Mouse (Mus musculus) T-helper 17 cell (primary cell): ENCODE measurements around the gene Mtrf1.
"Not testable (repeated sequence)": the region's sequence is repeated elsewhere in the genome, so short reads cannot be mapped to it uniquely, and the experiment has no call there.

Source experiments
- in situ Hi-C, 2 experiments: fragments of 300-600 bp; cut with MboI, MseI; formaldehyde crosslinking; loops; 1 replicate in 1 of 2; 2 replicates in 1 of 2; pipeline ENCODE4 v1.15.1; 2025; ENCODE audit warnings: high pct_unique_total_duplicates in 2 of 2

Mtrf1 gene

DNA sequence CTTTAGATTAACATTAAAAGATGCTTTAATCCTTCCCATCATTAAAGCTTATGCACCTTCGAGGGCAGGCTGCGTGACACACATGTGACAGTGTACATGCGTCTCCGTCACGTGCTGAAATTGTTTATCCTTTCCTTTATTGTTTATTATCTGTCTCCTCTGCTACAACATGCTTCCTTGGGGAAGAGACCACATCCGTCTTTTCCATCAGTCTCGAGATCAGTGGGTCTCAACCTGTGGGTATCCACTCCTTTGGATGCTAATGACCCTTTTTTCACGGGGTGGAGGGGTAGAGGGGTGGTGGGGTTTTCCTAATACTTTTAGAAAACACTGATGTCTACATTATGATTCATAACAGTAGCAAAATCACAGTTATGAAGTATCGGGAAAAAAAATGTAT lies 47.0 kb downstream of the Mtrf1 start:
- in situ Hi-C loops = no loop called here

DNA sequence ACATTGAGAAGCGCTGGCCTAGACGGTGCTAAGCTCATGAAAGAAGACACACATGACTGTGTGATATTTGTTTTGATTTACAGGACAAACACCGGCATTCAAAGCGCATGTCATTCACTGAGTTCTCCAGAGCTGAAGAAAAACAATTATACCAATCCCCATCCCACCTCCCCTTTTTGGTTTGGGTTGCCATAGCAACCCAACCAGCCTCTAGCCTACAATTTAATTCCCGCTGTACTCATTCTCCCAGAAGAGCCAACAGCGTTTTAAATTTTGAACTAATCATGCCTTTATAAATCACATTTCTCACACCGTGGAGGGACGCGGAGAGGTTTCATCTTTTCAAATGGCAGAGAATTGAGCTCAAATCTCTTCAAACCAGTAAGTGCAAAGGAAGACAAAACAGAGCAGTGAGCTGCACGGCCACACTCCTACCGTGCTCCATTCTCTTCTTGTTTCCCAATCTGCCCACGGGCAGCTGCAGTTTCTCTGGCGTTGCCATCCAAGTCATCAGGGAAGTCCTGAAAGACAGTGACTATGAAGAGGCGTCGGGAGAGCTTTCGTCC lies 47.6 kb downstream of the Mtrf1 start:
- in situ Hi-C loops = no loop called here

DNA sequence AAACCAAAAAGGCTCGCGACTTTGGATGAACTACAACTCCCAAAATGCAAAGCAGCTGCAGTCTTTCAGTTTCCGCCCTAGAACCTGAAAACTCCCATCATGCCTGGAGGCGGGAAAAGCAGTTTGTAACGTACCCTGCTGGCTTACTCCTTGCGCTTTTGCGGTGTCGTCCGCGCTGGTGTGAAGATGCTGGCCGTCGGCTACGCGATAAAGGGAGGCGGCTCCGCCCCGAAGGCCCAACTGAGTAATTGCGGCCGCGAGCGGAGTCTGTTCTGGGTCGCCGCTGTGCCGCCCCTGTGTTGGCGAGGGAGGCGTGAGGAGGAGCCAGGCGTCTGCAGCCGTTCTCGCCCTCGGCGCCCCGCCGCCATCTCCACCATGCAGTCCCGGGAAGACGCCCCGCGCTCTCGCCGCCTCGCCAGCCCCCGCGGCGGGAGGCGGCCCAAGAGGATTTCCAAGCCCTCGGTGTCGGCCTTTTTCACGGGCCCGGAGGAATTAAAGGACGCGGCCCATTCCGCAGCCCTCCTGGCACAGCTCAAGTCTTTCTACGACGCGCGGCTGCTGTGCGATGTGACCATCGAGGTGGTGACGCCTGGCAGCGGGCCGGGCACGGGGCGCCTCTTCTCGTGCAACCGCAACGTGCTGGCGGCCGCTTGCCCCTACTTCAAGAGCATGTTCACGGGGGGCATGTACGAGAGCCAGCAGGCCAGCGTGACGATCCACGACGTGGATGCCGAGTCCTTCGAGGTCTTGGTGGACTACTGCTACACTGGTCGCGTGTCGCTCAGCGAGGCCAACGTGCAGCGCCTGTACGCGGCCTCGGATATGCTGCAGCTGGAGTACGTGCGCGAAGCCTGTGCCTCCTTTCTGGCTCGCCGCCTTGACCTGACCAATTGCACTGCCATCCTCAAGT lies 54.4 kb downstream of the Mtrf1 start, which contains the start of gene Kbtbd6:
TSS of gene Kbtbd6 (plus strand) at position 155 of the 910 bp plus-strand sequence.
- in situ Hi-C loops = not testable (repeated sequence)

DNA sequence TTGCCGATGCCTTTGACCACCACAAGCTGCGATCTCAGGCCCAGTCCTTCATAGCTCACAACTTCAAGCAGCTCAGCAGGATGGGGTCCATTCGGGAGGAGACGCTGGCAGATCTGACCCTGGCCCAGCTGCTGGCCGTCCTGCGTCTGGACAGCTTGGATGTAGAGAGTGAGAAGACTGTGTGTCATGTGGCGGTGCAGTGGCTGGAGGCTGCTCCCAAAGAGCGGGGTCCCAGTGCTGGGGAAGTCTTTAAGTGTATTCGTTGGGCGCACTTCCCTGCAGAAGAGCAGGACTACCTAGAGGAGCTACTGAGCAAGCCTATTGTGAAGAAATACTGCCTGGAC lies 55.0 kb downstream of the Mtrf1 start:
- in situ Hi-C loops = not testable (repeated sequence)

DNA sequence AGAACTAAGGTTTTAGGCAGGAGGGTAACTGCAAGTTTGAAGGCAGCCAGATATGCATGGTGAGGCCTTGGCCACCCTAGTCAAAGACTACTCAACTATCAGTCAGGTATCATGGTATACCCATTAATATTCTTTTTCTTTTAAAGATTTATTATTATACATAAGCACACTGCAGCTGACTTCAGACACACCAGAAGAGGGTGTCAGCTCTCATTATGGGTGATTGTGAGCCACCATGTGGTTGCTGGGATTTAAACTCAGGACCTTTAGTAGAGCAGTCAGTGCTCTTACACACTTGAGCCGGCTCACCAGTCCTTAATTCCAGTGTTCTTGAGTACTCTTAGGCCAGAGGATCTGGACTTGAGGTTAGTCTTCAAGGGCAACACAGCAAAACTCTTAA lies 62.8 kb downstream of the Mtrf1 start:
- in situ Hi-C loops = no loop called here

DNA sequence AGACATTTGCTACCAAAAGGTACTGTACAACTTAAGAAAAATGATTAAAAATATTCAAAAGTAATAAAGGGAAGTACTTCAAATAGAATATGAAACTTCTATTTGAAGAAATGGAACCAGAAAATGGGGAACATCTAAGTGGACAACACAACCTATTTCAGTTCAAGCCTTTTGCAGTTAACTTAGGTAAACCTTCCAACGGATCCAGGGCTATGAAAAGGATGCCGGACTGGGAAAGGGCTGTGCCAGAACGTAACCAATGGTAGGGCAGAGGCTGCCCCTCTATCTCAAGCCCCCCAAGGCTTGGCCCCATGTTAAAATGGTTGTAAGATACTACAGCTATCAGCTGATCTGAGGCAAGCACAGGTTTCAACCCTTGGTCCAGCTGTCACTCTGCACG lies 63.4 kb downstream of the Mtrf1 start:
- in situ Hi-C loops = no loop called here

DNA sequence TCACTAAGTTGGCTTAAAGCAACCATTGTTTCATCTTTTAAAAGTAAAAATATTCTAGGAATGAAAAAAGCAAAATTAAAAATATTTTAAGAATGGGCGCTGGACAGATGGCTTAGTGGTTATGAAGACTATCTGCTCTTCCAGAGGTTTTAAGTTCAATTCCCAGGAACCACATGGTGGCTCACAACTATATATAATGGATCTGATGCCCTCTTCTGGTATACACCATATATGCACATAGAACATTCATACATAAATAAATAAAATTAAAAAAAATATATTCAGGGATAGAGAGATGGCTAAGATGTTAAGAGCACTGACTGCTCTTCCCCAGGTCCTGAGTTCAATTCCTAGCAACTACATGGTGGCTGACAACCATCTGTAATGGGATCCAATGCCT lies 68.1 kb downstream of the Mtrf1 start:
- in situ Hi-C loops = no loop called here

DNA sequence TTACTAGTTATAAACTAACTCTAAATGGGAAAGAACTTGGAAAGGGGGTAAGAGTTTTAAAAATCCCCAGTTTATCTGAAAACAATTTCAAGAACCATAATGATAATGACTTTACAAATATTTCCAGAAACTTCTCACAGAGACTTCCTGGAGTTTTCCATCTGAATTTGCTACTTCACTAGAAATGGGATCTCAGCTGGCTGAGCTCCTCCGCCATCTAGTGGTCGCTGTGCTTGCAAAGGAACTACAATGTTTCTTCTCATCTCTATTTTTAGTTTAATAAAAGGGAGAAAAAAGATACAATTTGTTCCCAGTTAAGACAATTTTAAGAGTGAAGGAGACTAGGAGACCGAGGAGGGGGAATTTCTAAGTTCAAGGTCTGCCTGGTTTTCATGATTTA lies 70.0 kb downstream of the Mtrf1 start:
- in situ Hi-C loops = no loop called here
